Mouse (Mus musculus): ENCODE measurements around the gene Bola3.

The Bola3 gene

GRCm38 (mm10) chr6:83396711-83397110 is 47.8 kb downstream of the Bola3 start:
- no peak for DNase-seq

DNA sequence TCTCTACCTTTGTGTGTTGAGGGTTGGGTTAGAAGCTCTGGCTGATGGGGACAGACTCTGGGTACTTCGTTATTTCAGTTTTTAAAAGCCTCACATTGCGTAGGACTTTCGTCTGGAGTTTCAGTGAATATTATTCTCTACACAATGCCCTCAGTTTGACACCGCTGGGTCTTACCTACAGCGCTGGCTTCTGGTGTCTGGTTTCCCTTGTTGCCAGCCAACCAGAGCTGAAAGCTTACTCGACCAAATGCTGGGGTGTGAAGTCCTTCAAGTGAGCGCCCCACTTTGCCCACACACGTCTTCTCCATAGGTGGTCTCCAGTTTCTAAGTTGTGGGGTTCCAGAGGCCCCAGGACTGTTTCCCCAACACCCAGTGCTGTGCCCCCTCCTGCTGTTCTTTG is 48.8 kb downstream of the Bola3 start:
- no peak for DNase-seq

DNA sequence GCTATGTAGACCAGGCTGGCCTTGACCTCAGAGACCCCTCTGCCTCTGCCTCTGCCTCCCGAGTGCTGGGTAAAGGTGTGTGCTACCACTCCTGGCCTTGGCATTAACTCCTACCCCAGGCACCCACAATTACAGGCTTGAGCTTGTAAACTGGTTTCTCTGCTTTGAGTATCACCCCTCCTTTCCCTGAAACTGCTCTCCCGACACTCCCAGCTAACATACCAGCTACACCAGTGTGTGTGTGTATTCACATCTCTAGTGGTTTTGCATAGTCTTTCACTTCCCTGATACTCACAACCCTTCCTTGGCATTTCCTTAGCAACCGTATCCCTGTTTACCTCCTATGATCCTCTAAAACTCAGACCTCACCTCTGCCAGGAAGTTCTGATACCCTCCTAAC is 50.8 kb downstream of the Bola3 start:
- DNase-seq = no peak

DNA sequence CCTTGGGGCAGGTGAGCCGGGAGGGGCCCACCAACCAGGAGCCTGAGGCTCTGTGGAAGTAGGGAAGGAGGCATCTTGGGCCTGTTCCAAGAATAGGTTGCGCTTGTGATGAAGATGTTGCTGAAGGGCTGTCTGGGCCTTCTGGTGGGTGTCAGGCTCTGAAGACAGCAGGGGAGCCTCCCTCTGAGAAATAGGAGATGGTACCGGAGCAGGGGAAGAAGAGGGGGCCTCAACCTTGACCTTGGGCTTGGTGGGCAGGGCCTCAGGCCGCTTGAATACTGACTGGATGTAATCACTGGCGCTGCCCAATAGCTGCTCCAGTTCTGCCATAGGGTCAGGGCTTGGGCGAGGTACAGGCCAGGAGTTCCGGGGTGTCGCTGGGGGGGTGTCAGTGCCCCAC is 54.5 kb downstream of the Bola3 start:
- DNase-seq = no peak

DNA sequence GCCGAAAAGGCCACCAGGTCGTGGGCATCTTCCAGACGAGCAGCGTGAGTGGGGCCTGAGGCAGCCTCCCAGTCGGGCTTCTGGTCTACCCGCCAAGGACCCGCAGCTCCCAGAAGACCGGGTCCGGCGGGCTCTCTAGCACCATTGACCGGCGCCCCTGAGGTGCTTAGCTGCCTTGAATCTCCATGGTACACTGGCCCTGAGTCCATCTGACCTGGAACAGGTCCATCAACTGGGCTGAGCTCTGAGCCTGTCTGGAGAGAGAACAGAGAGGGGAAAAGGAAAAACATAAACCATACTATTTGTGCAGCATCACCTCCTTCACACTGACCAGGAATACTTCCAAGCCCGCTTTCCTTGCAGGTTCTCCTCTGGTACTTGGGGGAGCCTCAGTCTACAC is 55.6 kb downstream of the Bola3 start:
- DNase-seq = no peak

GRCm38 (mm10) chr6:83405511-83406064 is 56.6 kb downstream of the Bola3 start:
- DNase-seq = no peak

- no peak for DNase-seq
Measured at GRCm38 (mm10) chr6:83408510-83408909, 59.6 kb downstream of the Bola3 start.
